Mouse (Mus musculus): ENCODE data around the gene Ccdc157.
"Not testable (repeated sequence)": the region's sequence is repeated elsewhere in the genome, so short reads cannot be mapped to it uniquely, and the experiment has no call there.

Ccdc157 gene

DNA sequence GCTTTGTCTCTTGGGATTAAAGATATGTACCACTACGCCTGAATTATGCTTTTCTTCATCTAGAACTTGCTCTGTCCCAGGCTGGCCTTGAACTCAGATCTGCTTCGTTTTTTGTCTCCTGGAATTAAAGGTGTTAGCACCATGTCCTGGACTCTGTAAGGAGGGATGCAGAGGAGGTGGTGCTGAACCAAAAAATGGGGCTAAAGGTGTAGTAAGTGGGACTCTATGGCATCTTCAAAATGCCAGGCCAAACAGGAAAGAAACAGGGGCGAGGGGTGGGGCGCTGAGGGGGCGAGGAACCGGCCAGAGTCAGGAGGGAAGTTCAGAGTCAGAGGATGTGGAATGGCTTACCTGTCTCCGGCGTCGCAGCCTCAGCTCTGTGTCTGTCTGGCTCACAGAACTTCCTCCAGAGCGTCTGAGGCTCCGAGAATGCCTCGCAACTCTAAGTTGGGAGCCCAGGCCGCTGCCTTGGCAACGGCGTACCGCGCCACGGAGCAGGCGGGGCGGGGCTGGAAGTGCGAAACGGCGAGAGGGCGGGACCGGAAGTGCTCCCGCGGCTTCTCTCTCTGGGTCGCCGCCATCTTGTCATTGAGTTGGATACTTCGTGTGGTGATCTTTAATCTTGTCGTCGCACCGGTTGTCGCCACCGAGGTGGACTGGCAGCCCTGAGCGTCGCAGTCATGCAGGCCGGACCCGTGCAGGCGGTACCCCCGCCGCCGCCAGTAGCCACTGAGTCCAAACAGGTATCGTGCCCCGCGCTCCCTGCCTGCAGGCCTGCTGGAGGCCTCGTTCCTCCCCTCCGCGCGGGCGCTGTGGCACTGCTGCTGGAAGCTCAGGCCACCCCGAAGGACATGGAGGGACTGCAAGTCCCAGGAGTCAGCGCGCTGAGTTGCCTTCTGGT, at the start of gene Ccdc157, which contains the start of gene Sf3a1:
TSS of gene Ccdc157 (minus strand) at position 486 of the 901 bp plus-strand sequence.
TSS of gene Sf3a1 (plus strand) at position 543 of the 901 bp plus-strand sequence.
- in situ Hi-C loops (cut with MseI, MboI), result no loop called here

DNA sequence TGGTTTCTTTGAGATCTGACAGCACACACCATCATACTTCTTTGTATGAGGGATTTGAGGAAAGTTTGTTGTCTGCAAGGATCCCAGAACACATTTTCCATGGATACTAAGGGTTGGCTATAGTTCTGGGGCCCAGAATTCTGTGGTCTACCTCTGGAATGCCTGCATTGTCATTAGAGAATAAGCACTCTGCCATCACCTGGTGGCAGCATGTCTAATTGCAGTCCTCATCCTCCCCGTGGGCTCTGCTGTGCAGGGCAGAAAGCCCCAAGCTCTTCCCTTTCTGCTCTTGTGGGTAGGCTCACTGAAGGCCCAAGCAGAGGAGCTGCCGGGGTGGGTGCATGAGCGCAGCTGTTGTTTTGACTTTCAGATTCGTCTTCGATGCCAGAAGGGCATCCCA, 49.5 kb upstream of the Ccdc157 start:
- in situ Hi-C loops (cut with MseI, MboI), result no loop called here

DNA sequence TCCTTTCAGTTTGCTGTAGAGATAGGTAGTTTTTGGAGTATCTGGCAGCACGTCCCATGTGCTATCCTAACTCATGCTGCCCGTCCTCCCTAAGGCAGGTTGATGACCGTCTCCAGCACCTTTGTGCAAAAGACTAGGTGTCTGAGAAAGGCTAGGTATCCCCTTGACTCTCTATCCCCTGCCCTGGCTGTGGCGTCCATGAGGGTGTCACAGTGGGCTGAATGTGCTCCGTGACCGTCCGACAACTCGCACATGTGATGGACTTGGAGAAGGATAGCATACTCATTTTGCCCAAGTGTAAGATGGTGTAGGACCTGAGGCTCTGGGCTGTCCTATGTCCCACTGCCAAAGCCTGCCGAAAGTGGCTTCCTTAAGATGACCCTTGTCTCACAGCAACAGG, 47.6 kb upstream of the Ccdc157 start:
- in situ Hi-C loops (cut with MseI, MboI), result no loop called here

DNA sequence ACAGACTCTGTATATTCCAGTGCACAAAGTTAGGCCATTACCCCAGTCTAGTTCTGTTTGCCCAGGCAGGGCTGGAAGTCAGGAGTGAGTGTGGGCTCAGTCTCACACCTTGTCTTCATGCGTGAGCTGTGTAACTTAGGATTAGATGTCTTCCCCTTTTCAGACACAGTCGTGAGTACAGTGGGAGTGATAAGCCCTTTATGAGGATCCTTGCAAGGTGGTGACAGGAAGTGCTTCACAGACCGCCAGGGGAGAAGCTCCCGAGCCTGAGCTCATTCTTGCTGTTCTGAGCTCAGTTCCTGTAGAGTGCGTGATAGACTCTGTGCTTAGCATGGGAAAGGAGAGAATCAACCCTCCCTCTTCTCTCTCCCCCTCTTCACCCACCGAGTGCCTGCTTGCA, 46.5 kb upstream of the Ccdc157 start:
- in situ Hi-C loops (cut with MseI, MboI), result no loop called here

DNA sequence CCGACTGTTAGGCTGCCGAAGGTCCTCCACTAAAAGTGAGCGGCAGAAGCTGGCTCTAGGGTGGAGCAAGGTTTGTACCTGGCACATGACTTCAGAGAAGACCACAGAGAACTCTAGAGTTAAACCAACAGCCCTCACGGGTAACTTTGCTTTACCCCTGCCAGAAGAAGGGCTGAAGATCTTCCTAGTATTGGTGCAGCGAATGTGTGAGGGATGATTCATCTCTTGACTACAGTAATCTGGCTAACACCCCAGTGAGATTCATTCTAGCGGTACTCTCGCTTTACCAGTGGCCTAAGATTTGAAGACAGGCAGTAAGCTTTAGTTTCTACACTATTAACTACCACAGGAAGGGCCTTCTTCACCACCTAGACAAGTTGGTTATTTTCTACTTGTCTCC, 45.9 kb upstream of the Ccdc157 start:
- in situ Hi-C loops (cut with MseI, MboI), result no loop called here

DNA sequence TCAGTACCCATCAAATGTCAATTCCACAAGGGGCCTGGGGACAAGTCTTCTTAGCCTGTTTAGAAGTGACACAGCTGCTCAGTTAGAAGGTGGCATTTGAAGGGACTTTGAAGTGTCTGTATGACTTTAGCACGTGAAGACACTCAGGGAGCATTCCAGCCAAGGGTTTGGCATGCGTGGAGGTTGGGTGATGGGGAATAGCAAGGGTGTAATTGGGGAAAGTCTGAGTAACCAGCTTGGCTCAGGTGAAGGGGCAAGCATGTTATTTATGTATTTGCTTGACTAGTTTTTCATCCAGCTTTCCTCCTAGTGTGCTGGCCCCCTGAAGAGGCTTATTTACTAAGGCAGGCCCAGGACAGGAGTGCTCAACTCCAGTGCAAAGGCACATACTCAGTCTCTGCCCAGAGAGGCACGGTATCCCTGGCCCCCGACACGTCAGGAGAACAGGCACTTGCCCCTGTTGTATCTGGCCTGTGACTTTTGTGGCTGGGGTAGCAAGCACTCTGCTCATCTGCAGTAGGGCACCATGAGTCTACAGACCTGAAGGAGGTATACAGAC, 45.1 kb upstream of the Ccdc157 start:
- in situ Hi-C loops (cut with MseI, MboI), result no loop called here

DNA sequence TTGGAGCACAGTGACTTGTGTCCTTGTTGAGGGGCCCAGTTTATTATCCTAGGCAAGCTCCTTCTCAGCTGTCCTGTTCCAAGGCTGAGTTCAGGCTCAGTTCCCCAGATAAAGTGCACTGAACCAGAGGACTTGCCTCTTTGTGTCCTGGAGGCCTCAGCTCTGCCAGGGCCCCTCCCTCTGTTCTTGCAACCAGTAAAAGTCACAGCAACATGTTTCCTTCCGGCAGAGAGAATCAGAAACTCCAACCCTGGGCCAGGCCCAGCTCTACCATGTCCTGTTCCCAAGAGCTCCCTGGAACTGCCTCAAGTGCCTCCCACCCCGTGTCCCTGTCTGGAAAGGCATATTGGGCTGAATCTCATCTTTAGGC, 43.6 kb upstream of the Ccdc157 start:
- in situ Hi-C loops (cut with MseI, MboI), result no loop called here

DNA sequence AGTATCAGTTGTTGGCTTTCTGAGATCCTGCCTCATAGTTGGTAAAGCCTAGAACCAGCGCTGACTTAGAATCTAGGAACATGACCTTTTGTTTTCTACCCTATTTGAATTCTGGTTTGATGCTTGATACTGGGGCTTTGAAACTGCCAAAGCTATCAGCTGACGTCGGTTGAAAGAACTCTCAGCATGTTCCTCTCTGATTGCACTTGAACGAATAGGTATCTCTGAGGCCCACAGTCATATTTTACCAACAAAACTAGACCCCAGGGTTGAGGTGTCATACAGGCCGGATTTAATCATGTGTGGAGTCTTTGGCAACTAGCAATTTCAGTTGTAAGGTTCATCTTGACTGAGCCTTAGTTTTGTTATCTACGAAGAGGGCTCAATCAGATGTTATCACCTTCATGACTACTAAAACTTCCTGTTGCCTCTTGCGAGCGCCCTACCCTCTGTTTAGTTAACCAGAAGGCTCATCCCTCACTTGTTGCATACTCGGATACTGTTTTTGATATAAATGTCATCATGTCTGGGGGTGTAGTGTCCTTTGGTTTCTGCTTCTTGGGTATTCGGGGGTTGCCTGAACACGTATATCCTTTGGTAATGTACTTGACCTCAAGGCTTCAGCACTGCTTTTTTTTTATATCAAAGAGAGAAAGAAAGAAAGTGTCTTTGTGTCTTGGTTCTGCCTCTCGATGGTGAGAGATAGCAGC, 43.1 kb upstream of the Ccdc157 start:
- in situ Hi-C loops (cut with MseI, MboI), result no loop called here

DNA sequence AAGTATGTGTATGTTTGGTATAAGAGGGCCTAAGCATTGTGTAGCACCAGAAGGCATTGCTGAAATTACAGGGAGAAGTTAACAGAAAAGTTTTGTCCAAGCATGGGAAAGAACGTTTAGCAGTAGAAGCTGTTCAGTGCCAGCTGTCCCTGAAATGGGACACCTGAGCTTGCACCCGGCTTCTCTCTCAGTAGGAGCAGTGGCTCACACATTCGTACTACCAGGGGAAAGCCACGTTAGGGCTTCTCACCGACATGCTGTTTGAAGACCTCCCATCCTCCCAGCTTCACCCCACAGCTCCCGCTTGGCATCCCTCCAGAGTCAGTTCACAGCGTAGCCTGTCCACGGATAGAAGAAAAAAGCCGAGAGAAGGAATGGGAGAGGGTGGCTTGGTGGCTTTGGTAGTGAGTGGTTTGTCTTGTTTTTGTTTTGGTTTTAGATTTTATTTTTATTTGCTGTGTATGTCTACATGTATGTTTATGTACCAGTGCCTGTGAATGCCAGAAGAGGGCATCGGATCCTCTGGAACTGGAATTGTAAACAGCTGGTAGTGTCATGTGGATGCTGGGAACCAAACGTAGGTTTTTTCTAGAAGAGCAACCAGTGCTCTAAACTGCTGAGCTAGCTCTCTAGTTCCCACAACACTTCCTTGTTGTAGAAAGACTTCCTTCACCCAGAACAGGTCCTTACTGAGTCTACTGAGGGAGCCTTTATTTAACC, 42.0 kb upstream of the Ccdc157 start:
- in situ Hi-C loops (cut with MseI, MboI), result no loop called here

DNA sequence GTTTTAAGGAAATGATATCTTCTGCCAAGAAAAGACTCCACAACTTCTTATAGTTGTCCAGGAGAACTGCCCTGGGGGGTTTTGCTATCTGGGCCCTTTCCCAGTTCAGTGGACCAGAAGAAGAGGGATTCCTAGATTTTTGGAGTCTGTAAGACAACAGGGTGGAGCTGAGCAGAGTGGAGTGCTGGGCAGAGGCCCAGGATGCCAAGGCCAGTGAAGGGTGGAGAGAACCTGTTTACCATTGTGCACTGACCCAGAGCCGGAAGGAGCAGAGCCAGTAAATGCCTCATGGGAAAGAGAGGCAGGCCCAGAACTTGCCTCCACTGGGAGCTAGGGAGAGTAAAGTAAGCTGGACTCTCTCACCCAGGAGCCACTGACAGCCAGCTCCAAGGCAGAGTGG, 37.6 kb upstream of the Ccdc157 start:
- in situ Hi-C loops (cut with MseI, MboI), result no loop called here

DNA sequence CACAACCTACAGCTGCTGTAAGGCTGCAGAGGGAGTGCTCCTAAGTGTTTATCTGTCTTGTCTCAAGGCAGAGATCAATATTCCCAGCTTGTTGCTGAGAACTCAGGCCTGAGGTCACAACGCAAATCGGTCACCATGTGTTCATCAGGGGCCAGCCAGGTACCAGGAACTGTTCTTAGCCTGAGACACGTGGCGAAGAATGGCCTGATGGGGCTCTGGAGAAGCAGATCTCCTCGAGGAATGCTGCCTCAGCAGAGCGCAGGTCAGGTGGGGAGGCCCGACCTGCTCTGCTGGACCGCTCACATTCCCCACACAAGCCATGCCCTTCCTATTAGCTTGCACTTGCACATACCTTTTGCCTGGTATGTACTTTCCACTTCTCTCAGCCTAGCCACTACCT, 36.5 kb upstream of the Ccdc157 start:
- in situ Hi-C loops (cut with MseI, MboI), result no loop called here

DNA sequence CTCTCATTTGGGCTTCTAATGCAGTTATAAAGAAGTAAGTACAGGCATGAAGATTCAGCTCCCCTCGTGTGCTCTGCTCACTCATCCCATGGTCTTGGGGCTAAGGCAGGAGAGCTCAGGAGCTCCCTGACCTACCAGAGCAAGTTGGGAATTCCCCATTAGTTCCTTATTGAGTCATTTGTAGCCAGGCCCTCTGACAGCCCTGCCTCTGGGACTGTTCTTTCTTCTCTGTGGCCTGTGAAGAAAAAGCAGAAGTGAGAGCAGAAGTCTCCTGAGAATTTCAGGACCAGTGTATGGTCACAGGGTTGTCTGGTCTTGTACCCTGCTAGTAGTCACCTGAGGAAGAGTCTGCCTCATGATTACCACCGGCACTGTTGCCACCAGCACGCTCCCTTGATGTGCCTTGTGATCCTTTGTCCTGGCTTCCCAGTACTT, 35.5 kb upstream of the Ccdc157 start:
- in situ Hi-C loops (cut with MseI, MboI), result no loop called here

DNA sequence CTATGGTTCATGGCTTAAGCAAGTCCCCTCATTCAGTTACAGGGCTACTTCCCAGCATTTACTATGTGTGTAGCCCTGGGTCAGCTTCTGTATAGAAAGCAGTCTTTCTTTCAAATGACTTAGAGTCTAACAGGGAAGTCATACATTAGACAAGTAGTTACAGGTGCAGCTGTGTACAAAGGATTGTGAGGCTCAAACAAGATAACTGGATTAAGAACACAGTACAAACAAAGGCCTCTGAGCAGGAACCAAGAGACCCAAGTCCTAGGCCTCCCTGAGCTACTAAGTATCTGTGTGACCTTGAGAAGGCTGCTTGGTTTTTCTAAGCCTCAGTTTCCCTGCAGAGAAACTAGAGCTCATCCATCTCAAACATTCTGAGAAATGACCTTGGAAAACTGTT, 33.3 kb upstream of the Ccdc157 start:
- in situ Hi-C loops (cut with MseI, MboI), result no loop called here

DNA sequence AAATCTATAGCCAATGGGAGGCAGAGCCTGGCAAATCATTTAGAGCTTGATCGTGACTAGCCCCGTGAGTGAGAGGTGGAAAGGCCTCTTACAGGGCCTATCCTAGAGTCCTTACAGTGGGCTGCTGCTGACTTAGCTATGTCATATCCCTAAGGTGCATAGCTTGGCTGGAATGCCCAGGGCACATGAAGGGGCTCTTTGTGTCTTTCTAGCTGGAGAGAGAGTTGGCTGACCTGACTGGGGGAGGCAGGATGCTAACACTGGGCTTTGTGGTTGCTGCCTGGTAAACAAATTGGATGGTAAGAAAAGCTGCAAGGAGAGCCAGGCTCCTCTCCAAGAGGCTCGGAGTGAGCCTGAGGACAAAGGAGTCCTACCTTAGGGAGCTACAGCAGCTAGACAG, 32.7 kb upstream of the Ccdc157 start:
- in situ Hi-C loops (cut with MseI, MboI), result no loop called here

DNA sequence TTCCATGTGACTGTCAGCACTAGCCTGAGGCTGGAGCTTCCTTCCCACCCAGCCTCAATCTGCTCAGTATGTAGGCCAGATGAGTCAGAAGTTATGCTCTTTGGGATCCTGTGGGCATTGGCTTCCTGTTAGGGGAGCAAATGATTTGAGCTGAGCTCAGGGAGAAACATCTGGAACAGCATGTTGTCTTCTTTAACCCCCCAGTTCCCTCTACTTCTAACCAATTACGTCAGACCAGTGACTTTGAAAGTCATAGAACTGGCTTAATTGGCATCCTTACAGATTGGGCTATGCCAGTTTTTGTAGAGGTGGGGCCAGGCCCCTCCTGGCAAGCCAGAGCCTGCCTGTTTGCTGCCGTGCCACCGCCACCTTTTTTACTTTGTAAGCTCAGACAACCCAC, 30.6 kb upstream of the Ccdc157 start:
- in situ Hi-C loops (cut with MseI, MboI), result no loop called here

DNA sequence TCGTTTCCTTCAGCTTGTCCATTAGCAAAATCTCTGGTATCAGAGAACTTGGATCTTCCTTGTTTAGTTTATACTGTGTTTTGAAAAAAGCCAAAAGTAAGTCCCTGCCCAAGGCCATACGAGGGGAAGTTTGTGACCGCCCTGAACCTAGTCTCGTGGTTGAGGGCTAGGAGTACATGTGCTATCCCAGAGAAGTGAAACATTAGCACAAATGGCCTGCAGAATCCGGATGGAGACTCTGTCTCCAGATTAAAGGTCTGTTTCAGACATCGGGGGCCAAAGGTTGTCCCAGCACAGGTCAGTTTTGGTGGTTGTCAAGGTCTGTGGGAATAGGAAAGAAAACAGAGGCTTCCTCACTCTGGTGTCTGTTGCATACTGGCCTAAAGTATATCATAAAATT, 29.1 kb upstream of the Ccdc157 start:
- in situ Hi-C loops (cut with MseI, MboI), result no loop called here

DNA sequence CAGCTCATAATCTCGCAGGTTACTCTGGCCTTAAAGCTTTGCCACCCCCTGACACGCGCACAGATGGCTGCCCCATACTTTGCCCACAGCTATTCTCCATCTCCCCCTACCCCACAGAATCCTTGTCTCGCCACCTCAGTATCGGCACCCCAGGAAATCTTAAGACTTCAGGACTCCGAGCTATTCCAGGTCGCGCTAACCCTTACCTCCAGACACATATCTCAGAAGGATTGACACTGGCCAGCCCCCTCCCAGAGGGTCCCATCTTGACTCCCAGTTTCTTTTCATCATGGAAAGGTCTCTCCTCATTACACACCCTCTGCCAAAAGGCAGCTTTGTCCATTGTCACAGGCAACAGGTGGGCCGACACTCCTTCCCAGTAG, 27.2 kb upstream of the Ccdc157 start:
- in situ Hi-C loops (cut with MseI, MboI), result no loop called here

DNA sequence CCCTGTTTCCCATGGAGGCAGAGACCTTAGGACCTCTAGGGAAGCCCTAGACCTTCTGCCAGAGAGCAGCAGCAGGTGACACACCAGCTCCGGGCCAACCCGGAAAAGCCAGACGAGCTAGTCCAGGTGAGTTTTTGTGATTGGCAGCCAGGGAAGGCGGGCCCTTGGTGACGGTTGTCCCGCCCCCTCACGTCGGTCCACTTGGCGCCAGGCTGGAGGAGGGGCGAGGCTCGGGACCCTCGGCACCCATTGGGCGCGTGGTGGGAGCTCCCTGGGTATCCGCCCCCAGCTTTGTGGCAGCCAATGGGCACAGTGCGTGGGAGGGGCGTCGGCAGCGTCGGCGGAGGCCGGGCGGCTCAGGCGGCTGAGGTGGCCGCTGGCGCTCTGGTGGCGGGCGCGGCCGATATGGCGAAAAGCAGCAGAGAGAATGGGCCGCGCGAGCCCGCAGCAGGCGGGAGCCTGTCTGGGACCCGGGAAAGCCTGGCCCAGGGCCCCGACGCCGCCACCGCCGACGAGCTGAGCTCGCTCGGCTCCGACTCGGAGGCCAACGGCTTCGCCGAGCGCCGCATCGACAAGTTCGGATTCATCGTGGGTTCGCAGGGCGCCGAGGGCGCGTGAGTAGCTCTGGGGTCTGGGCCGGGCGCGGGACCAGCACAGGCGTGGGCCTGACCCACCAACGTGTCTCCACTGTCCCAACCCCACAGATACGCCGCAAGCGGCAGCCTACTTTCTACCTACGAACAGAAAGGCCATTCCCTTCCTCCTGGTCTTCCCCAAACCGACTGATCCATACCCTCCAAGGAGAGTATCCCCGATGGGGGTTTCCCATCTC, 26.6 kb upstream of the Ccdc157 start, which contains the start of gene Tbc1d10a:
TSS of gene Tbc1d10a (plus strand) at position 304 of the 832 bp plus-strand sequence.
- in situ Hi-C loops (cut with MseI, MboI), result no loop called here

DNA sequence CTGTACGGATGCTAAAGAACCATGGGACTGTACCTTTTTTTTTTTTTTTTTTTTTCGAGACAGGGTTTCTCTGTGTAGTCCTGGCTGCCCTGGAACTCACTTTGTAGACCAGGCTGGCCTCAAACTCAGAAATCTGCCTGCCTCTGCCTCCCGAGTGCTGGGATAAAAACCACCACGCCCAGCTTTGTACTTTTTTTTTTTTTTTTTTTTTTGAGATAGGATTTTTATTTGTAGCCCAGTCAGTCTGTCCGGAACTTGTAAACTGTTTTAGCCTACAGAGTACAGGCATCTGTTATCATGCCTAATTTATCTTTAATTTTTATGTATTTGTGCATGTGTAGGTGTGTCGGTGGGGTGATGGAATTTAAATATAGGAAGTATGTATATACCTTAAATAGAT, 25.4 kb upstream of the Ccdc157 start:
- in situ Hi-C loops (cut with MseI, MboI), result not testable (repeated sequence)

DNA sequence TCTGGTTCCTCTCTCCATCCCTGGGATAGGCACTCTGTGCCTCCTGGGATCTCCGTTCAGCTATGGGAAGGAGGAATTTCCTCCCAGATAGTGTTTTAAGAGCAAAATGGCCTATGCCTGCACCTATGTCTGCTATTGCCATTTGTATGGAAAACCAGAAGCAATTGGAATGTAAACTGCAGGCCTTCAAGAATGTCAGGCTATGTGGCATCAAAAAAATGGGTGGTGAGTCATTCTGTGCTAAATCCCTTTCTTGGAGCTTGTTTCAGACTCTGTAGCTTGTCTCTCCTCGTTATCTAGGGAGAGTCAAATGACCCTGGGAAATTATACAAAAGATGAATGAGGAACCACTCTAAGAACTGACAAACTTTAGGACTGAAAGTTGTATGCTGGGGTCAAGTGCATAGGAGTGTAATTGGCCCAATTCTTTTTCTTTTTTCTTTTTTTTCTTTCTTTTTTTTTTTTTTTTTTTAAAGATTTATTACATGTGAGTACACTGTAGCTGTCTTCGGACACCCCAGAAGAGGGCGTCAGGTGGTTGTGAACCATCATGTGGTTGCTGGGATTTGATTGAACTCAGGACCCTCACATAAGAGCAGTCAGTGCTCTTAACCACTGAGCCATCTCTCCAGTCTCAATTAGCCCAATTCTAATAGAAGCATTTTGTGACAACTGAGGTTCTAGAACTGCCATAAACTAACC, 24.3 kb upstream of the Ccdc157 start:
- in situ Hi-C loops (cut with MseI, MboI), result no loop called here

Data from mouse trophoblast stem cell (cell line).